Mouse (Mus musculus) cortical plate, adult 2 months (tissue): ENCODE data around the gene Trim72.

Source experiments
- CTCF ChIP-seq: fragments of 200-500 bp; IDR thresholded peaks from 2 replicates; pipeline ENCODE4 v1.5.1; 2011; ENCODE audit warnings: mild to moderate bottlenecking, control low read depth, low read length; ENCODE audit not compliant: insufficient read depth; ENCODE audit errors: extremely low read depth
- POLR2A ChIP-seq: fragments of 200-500 bp; IDR thresholded peaks from 2 replicates; pipeline ENCODE4 v1.6.1; 2011; ENCODE audit warnings: mild to moderate bottlenecking, low read length, control low read depth; ENCODE audit not compliant: insufficient read depth; ENCODE audit errors: extremely low read depth

DNA sequence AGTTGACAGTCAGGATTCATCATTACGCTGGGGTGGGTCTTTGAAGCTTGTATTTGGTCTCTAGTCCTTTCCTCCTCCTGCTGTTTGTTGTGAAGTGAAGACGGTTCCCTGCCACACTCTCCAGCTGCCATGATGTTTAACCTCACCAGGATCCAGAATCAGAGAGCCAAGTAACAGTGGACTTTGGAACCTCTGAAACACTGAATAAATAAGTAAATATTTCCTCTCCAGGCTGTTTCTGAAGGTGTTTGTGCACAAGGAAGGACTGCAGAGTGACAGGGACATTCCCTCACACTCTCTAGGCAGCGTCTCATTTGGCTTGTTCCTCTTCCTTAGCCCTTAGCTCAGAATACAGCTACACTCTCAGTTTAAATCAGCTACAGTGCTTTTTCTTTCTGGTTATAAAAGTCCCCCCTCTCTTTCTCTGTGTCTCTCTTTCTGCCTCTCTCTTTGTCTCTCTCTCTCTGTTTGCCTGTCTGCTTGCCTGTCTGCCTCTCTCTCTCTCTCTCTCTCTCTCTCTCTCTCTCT lies 53.2 kb downstream of the Trim72 start:
- no peak for TF ChIP-seq CTCF
- TF ChIP-seq POLR2A, result no peak
